Mouse (Mus musculus) lung, postnatal 25 days (tissue): ENCODE measurements at regions not wholly inside any gene's neighbourhood (a gene's known extent, or its start where the extent isn't known, plus 50 kb on each side); places are given as distances from the start of the nearest gene placed in this dataset.
A peak's percentile ranks its signal among the peaks of the same experiment; 100 is the strongest.
"Not testable (repeated sequence)": the region's sequence is repeated elsewhere in the genome, so short reads cannot be mapped to it uniquely, and the experiment has no call there.

Source experiments
- DNase-seq: peaks from one replicate; pipeline ENCODE4 v3.0.0; 2022; ENCODE audit warnings: low spot score

GRCm38 (mm10) chr15:62283661-62284429 is 1361.0 kb upstream of the A1bg start:
- no peak for DNase-seq

GRCm38 (mm10) chr15:62282646-62283045 is 1359.8 kb upstream of the A1bg start:
- no peak for DNase-seq

- DNase-seq, result no peak
These were observed 1359.3 kb upstream of the A1bg start for GRCm38 (mm10) chr15:62282116-62282515.

GRCm38 (mm10) chr15:62279526-62279925 is 1356.7 kb upstream of the A1bg start:
- peak; percentile 7 for DNase-seq

DNA sequence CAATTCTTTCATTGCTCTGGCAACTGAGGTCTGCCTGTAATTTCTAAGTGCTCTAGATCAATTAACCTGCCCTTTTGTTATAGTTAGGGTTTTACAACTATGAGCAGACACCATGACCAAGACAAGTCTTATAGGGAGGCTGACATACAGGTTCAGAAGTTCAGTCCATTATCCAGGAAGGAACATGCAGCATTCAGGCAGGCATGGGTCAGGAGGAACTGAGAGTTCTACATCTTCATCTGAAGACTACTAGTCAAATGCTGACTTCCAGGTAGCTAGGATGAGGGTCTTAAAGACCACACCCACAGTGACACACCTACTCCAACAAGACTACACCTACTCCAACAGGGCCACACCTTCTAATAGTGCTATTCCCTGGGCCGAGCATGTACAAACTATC is 1352.0 kb upstream of the A1bg start:
- DNase-seq, result no peak

GRCm38 (mm10) chr15:62273855-62274488 is 1351.2 kb upstream of the A1bg start:
- no peak for DNase-seq

DNA sequence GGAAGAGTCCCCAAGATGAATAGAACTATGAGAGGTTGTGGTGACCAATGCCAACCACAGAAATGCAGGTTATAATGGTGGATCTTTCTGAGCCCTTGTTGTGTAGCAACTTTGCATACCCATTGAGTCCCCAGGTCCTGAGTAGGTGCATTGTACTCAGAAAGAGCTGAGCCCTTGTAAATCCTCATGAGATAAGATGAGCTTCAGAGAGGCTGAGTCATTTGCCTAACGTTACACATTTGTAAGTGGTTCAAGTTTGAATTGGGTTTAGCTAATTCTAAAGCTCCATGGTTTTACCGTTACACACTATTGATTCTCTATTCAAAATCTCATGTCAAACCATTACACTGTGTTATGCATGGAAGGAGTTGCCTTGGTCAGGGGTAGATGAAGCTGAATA is 1349.9 kb upstream of the A1bg start:
- DNase-seq, result no peak

- DNase-seq, result no peak
These were observed 1348.6 kb upstream of the A1bg start for GRCm38 (mm10) chr15:62271428-62271827.

GRCm38 (mm10) chr15:62268189-62268588 is 1345.4 kb upstream of the A1bg start:
- DNase-seq, result no peak

- DNase-seq, result no peak
These were observed 1344.7 kb upstream of the A1bg start for GRCm38 (mm10) chr15:62267536-62267935.

- no peak for DNase-seq
These were observed 1343.2 kb upstream of the A1bg start for GRCm38 (mm10) chr15:62266025-62266424.

DNA sequence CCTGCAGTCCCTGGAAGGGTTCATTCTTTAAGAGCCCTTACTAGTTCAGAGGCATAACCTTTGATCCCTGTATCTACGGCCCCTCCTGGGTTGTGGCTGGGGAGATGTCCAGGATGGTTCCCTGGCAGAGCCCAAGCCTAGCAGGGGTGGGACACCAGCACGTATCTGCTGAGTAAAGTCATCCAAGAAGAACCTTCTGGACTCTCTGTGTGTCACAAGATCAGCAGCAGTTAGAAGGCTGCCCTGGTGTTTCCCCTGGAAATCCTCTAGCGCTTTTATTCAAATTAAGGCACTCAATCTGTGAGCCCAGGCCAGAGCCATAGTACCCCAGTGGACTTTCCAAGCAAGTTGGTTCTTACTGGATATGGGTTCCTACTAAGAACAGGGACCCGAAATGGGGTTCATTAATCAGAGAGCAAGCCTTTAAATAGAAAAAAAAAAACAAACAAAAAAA is 1342.7 kb upstream of the A1bg start:
- DNase-seq, result no peak

DNA sequence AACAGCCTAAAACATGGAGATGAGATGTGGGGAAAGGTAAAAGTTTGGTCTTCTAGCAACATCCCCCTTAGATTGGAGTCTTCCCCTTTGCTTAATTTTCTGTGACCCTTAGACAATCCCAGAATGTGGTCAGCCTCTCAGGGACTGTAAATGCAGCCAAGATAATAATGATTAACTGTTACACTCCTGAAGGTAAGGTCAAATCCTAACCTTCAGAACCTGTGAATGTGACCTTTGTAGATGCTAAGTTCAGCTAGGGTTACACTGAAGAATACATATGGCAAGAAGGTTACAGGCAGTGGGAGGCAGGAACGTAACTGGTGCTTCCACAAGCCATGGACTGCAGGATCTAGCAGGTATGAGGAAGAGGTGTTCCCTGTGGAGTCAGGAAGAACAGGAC is 1342.2 kb upstream of the A1bg start:
- DNase-seq, result no peak

GRCm38 (mm10) chr15:62264183-62264582 is 1341.4 kb upstream of the A1bg start:
- DNase-seq, result no peak

DNA sequence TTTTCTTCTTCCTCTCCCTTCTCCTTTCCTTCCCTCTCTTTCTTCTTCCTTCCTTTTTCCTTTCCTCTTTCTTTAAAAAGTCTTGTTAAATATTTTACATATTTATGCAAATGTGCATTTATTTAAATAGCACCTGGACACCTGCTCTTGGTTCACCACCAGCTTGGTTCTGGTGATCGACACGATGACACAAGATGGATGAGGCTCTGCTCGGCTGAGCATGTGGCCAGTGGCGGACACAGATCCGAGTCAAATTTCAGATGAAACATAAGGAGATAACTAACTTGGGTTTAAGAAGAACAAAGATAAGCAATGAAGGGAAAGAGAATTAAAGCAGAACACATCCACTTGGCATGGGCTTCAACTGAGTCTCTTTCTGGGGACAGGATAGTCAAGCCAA is 1339.7 kb upstream of the A1bg start:
- DNase-seq, result no peak

DNA sequence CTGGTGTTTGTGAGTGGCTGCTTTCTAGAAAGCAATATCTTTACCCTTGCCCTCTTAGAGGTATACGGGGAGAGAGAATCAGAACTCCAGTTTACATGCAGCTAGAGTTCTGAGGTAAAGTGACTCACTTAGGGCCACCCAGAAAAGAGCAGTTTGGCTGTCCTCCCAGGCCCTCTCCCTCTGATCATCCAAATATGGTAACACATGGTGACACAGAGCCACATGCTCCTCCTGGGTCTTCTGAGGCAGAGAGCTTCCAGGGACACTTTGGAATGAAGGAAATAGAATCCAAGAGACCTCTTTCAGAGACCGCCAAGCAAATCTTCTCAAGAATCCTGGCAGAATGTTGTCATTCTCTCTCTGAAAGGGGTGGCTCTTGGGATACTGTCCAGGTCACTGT is 1338.7 kb upstream of the A1bg start:
- DNase-seq, result no peak

- no peak for DNase-seq
These were observed 1335.8 kb upstream of the A1bg start for GRCm38 (mm10) chr15:62258611-62259010.

GRCm38 (mm10) chr15:62257955-62258354 is 1335.1 kb upstream of the A1bg start:
- DNase-seq, result peak; percentile 32

GRCm38 (mm10) chr15:62257110-62257667 is 1334.4 kb upstream of the A1bg start:
- no peak for DNase-seq

DNA sequence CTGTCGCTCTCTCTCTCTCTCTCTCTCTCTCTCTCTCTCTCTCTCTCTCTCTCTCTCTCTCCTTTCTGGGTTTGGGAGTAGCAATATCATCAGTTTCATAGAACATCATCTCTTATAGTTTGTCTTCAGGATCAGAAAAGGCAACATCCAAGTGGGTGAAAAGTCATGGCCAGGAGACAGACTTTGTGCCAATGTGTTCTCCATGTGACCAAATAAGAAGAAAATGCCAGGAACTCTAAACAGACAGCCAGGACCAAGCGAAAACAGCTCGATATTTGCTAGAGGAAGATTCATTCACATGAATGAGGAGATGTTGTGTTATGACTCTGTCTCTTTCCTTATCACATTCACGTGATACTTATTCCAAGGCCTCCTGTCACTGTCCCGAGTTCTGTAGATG is 1332.8 kb upstream of the A1bg start:
- no peak for DNase-seq

GRCm38 (mm10) chr15:62253724-62254123 is 1330.9 kb upstream of the A1bg start:
- no peak for DNase-seq

GRCm38 (mm10) chr15:62252078-62252833 is 1329.4 kb upstream of the A1bg start:
- not testable (repeated sequence) for DNase-seq

GRCm38 (mm10) chr15:62249436-62249835 is 1326.6 kb upstream of the A1bg start:
- no peak for DNase-seq
